Mouse (Mus musculus) forelimb bud, embryonic 11.5 days (tissue): ENCODE measurements around the gene Zzz3.

Experiments
- DNase-seq: peaks from one replicate; pipeline ENCODE4 v3.0.0-alpha.2; 2012; ENCODE audit warnings: low read depth, low spot score

Gene Zzz3

DNA sequence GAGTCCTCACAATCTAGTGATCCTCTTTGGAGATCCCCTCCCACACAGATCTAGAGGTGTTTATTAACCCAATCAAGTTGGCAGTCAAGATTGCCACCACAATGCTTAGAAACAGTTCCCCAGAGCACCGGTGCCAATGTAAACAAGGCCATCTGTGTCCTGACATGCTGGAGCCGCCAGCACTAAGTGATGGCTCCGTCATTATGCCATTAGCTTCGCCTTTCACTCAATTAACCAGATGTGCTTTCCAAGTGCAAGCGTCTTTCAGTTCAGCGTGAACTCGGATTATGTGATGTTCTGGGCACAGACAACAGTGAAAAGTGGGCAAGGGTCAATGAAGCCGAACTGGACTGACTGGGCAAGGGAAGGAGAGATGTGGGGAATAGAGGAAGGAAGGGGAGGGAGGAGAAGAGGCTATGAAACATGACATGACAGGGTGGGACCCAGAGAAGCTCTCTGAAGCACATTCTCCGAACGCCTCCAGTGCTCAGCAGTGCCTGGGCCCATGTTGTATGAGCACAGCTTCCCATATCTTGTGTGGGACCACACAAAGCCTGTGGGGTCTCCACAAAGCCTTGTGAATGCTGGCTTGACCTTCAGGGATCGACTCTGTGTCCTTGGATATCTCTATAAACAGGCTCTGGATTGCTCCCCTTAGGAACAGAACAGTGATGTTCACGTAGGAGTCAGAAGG lies 99.5 kb downstream of the Zzz3 start:
- DNase-seq: no peak

DNA sequence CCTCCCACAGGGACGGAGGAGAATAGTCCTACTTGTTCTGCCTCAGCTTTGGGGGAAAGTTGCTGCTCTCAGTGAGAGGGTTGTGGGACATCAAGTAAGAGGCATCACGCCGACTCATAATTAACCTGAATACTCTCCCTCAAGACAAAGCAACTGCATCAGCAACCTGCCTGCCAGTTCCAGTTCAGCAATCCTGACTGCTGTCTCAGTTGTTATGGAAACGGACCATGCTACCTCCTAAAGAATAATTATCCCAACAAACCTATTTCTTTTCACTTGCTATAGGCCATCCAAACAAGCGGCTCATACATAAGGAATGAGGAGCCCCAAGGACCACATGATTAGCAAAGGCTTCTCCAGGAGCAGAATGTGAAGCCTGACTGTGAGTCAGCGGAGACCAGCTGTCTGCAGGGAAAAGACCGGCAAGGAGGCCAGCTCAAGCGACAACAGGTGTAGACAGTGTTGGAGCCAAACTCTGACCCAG lies 100.2 kb downstream of the Zzz3 start:
- DNase-seq: no peak

DNA sequence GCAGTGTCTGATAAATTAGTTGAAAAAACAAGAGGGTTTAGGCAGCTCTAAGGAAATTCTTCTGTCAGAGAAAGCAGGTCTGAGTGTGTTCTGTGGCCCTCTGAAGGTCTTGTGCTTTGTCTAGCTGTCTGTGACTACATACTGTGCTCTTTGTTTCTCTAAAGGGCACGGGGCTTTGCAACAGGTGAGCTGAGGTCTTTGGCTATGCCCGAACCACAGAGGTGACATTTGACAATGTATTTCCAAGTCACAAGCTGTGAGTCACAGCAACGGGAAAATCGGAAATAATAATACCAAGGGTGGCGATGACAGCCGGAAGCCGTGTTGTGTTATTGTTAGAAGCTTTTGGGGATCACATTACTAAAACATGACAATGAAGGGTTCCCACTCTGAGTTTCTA lies 101.8 kb downstream of the Zzz3 start:
- no peak for DNase-seq

DNA sequence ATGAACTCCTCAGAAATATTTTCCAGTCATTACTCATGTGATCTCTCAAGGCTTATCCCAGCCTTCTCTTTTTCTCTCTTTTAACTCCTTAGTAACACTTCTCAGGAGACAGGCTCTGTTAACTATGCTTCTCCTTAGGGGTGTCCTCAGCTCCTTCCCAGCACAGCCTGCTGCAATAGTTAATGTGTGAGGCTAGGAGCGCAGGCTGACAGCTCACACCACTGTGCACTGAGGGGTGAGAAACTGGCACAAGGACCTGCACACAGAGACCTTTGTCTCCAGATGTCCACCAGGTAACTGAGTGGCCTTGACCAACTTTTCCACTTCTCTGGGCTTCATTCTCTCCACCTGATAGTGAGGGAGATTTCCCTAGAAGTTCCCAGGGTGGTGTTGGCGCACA lies 102.6 kb downstream of the Zzz3 start:
- DNase-seq: no peak

DNA sequence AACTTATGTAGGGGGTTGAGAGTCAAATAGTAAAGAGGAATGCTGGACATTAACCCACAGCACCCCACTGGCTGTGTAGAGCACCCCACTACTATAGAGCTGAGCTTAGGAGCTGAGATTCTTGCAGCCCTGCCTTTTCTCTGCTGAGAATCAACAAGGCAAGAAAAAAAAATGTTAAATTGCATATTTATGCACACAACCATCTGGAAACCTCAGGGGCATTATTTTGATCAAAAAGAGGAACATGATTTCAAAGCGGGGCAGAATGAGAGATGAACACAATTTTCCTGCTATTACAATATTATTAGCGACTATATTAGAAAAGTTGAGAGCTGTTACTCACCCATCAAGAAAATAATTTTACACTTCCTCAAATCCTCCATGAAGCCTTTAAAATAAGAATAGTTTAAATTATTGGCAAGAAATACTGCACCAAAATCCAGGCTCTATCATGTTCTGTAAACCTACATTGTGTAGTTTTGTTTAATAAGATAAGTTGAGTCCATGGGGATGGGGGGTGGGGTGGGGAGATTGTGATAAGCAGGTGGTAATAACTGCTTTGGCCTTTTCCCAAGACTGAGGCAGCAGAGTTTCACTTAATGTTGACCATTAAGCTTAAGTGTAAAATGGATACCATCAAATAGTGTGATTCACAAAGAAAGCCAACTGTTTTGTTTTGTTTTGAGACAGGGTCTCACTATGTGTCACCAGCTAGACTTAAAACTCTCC lies 103.9 kb downstream of the Zzz3 start:
- DNase-seq: no peak

DNA sequence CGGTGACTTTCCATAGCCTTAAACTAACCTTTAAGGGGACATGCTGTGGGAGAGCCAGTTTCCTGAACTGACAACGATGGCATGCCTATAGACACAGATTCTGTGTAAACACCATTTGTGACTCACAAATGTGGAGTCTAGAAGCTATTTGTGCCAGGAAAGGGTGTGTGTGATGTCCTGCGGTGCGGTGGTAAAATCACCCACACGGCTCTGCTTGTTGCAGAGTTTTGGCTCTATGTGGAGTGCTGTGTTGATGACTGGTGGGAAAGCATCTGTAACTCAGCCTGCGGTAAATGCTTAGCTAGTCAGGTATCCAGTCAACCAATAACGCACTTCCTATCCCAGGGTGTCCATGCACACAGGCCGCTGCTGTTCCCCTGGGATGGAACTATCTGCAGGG lies 112.6 kb downstream of the Zzz3 start:
- DNase-seq: no peak

DNA sequence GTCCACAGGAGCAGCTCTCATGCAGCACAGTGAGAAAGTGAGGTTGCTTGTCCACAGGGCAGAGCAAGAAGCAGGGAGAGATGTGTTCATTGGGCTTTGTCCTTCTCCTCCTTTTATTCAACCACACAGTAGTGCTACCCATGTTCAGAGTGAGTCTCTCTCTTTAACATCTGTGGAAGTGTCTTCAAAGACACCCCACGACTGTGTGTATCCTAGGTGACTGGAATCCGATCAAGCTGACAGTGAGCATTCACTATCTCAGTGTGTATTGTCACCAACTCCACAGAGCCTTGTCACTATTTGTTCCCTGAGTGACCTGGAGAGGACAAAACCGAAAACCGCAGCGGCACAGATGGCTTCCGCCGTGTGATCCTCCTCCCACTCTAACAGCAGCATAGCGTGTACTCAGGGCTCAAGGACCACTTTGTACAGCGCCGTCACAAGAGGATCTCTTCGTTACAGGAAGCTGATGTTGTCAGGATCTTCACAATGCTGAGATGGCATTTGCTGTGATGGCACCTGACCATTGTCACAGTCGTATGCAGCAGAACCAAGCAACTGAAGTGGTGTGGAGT lies 113.2 kb downstream of the Zzz3 start:
- no peak for DNase-seq

DNA sequence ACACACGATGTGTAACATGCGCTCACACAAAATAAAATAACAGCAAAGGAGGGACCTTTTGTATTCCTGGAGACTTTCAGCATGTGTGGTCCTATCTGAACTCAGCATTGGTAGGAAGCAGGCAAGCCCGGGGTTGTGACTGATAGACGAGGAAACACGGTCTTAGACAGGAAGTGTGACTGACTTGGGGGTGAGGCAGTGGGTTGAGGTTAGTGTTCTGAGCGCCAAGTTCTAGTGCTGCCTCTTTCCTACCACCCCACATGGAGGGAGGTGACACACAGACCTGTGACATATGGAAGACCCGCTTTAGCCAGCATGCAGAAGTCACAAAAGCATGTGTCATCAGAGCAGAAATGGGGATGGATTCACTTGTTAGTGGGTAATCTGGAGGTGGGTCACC lies 114.0 kb downstream of the Zzz3 start:
- no peak for DNase-seq
